Mouse (Mus musculus): ENCODE results near the gene Tmem88b. TPM values are rescaled to one million over a fixed set of nuclear protein-coding genes. Genes with fewer than 3 reads are reported as not detected.
"Not testable (repeated sequence)": the region's sequence is repeated elsewhere in the genome, so short reads cannot be mapped to it uniquely, and the experiment has no call there.

The Tmem88b gene
- polyA plus RNA-seq, 1 experiment from 2014 or later: 0.24 TPM

- H3K36me3 ChIP-seq (replicated peaks): peaks cover 65% of the 10 kb centered on the region
- peaks cover 29% of the 10 kb centered on the region for H3K4me1 ChIP-seq
- H3K27me3 ChIP-seq (ENCODE audit: poor library complexity, severe bottlenecking): no peaks in the 10 kb centered on the region
- 95% methylated on average over 3 of the region's 3 CpGs for WGBS
- H3K9me3 ChIP-seq: no peaks in the 10 kb centered on the region
- DNase-seq (ENCODE audit: extremely low spot score, low spot score): no peak
- H3K27ac ChIP-seq: no peak overlapping the region
- H3K4me3 ChIP-seq: no peak overlapping the region
Measured at GRCm38 (mm10) chr4:155807841-155808240, 22.2 kb upstream of the Tmem88b start.

DNA sequence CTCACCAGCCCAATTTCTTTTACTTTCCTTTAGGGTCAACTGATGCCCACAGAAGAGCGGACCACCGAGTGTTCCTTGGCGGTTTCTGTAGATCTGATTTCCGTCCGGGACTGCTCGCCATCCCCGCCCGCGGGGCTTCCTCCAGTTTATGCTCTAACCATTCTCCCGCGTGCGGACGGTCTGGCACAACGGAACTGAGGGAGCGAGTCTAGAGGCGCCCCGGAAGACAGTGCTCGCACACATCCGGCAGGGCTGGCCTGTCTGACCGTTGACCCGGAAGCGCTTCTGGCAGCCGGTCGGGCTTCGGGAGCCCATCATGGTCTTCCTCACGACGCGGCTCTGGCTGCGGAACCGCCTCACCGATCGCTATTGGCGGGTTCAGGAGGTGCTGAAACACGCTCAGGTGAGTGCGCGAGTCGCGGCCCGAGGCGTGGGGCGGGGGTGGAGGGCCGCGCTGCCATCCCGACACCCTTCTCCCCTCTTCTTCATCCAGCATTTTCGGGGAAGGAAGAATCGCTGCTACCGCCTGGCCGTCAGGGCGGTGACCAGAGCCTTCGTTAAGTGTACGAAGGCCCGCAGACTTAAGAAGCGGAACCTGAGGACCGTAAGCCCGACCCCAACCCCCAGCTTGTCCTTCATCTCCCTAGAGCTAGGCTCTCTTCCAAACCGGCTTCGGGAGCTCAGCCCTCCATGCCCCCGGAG is 17.8 kb upstream of the Tmem88b start:
- 0% methylated on average over 58 of the region's 58 CpGs for WGBS

DNA sequence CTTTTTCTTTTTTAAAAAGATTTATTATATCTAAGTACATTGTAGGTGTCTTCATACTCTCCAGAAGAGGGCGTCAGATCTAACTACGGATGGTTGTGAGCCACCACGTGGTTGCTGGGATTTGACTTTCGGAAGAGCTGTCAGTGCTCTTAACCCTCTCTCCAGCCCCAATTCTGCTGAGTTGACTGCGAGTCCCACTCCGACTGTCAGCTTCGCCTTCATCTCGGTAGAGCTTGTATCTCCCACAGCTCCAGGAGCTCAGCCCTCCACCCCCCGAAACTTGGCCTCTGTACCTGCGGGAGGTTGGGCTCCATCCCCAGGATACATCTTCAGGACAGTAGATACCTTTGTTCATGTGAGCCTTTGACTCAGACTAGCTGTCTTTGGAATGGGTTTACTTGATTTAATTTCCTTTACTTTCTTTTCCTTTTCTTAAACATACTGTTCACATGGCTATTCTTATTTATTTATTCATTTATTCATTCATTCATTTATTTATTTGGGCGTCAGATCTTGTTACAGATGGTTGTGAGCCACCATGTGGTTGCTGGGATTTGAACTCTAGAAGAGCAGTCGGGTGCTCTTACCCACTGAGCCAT is 17.2 kb upstream of the Tmem88b start, which contains the start of gene Mrpl20:
Gene Mrpl20, plus strand, starts transcription at position 138 of the 599 bp plus-strand sequence.
- H3K4me3 ChIP-seq: peak within 1 kb of the TSS; percentile 75
- no peaks in the 10 kb centered on the region for H3K27me3 ChIP-seq (ENCODE audit: poor library complexity, severe bottlenecking)
- WGBS: 9% methylated on average over 12 of the region's 12 CpGs
- H3K27ac ChIP-seq: peak within 1 kb of the TSS; percentile 85
- no peaks in the 10 kb centered on the region for H3K9me3 ChIP-seq
- DNase-seq (ENCODE audit: extremely low spot score, low spot score): no peak
- H3K36me3 ChIP-seq (replicated peaks): peaks cover 31% of the 10 kb centered on the region
- peaks cover 23% of the 10 kb centered on the region for H3K4me1 ChIP-seq

More for the DNA sequence above, 17.8 kb upstream of the Tmem88b start:
- peak; percentile 97 for DNase-seq (ENCODE audit: extremely low spot score, low spot score)
- Histone ChIP-seq H3K36me3 (replicated peaks) (peaks cover 37% of the 10 kb centered on the region), H3K27ac (peak overlapping the region; percentile 85), H3K4me3 (peak overlapping the region; percentile 75), H3K9me3 (no peaks in the 10 kb centered on the region), H3K4me1 (peaks cover 23% of the 10 kb centered on the region), H3K27me3 (ENCODE audit: poor library complexity, severe bottlenecking) (no peaks in the 10 kb centered on the region)

GRCm38 (mm10) chr4:155802075-155802474 is 16.4 kb upstream of the Tmem88b start:
- Histone ChIP-seq H3K4me3 (peak overlapping the region; percentile 75; the same call in 1 of the 2 replicates), H3K27me3 (ENCODE audit: poor library complexity, severe bottlenecking) (no peaks in the 10 kb centered on the region), H3K4me1 (peaks cover 23% of the 10 kb centered on the region), H3K9me3 (no peaks in the 10 kb centered on the region), H3K36me3 (replicated peaks) (peaks cover 23% of the 10 kb centered on the region), H3K27ac (no peak overlapping the region)
- DNase-seq (ENCODE audit: extremely low spot score, low spot score): no peak
- WGBS: 100% methylated on average over 1 of the region's 1 CpGs

GRCm38 (mm10) chr4:155793730-155794129 is 8.1 kb upstream of the Tmem88b start:
- no peak overlapping the region for H3K4me3 ChIP-seq
- no peaks in the 10 kb centered on the region for H3K9me3 ChIP-seq
- 0 out of 2 replicates have a peak, but pooled peaks cover 7% of the 10 kb centered on the region for H3K27me3 ChIP-seq (ENCODE audit: poor library complexity, severe bottlenecking)
- no peak for DNase-seq (ENCODE audit: extremely low spot score, low spot score)
- H3K27ac ChIP-seq: no peak overlapping the region
- H3K4me1 ChIP-seq: no peaks in the 10 kb centered on the region
- H3K36me3 ChIP-seq (replicated peaks): no peaks in the 10 kb centered on the region
- WGBS: 85% methylated on average over 2 of the region's 2 CpGs

DNA sequence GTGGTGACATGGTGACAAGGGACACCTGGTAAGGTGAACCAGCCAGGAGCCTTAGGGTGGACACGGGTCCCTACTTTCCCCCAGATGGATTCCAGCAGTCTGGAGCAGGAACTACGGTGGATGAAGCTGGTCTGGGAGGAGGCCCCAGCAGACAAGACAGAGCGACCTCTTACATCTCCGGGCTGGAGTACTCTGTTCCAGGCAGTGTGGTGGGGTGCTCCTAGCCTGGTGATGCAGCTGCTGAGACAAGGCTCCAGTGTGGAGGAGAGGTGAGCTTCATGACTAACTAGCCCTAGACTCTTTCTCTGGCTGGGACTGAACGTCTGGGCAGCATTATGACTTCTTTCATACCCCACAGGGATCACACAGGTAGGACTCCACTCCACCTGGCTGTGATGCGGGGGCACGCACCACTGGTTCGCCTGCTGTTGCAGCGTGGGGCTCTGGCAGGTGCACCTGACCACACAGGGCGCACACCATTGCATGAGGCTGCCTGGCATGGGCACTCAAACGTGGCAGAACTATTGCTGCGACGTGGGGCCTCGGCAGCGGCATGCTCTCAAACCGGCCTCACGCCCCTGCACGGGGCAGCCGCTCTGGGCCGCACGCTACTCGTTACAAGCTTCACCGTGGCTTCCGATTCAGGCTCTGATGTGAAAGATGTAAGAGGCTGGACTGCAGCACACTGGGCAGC is 5.7 kb upstream of the Tmem88b start:
- Histone ChIP-seq H3K27ac (no peak overlapping the region), H3K36me3 (replicated peaks) (no peaks in the 10 kb centered on the region), H3K27me3 (ENCODE audit: poor library complexity, severe bottlenecking) (0 out of 2 replicates have a peak, but pooled peaks cover 7% of the 10 kb centered on the region), H3K9me3 (no peaks in the 10 kb centered on the region), H3K4me1 (no peaks in the 10 kb centered on the region), H3K4me3 (no peak overlapping the region)
- WGBS: 77% methylated on average over 24 of the region's 24 CpGs
- DNase-seq (ENCODE audit: extremely low spot score, low spot score): no peak

DNA sequence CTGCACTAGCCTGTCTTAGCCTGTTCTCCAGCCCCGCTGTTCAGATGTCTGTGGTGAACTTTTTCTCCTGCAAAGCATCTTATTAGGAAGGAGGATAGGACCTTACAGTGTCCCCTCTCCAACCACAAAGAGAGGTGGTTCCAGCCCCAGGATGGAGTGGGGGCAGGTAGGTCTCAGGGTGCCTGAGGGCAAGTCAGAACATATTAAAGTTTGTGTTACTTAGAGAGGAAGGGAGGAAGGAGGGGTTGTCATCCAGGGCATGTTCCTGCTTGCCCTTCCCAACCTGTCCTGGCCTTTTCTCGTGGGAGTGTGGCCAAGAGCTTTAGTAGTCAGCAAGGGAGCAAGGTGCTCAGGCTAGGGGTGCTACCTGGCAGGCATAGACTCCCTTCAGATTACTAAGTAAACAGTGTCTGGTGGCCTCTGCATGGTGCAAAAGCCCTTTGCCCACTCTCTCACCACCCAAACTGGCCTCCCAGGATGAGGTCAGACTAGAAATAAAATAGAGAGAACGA is 5.0 kb upstream of the Tmem88b start:
- Histone ChIP-seq H3K9me3 (no peaks in the 10 kb centered on the region), H3K36me3 (replicated peaks) (no peaks in the 10 kb centered on the region), H3K4me3 (no peak overlapping the region), H3K4me1 (no peaks in the 10 kb centered on the region), H3K27ac (no peak overlapping the region), H3K27me3 (ENCODE audit: poor library complexity, severe bottlenecking) (peaks cover 10% of the 10 kb centered on the region; the same call in 1 of the 2 replicates)
- no peak for DNase-seq (ENCODE audit: extremely low spot score, low spot score)
- 71% methylated on average over 3 of the region's 3 CpGs for WGBS

- Histone ChIP-seq H3K27me3 (ENCODE audit: poor library complexity, severe bottlenecking) (peaks cover 16% of the 10 kb centered on the region), H3K4me1 (peaks cover 4% of the 10 kb centered on the region), H3K4me3 (no peak within 1 kb of the TSS), H3K27ac (no peak within 1 kb of the TSS), H3K9me3 (no peaks in the 10 kb centered on the region), H3K36me3 (replicated peaks) (no peaks in the 10 kb centered on the region)
- 83% methylated on average over 3 of the region's 3 CpGs for WGBS
- DNase-seq (ENCODE audit: extremely low spot score, low spot score): no peak
Measured at GRCm38 (mm10) chr4:155790021-155790489, 4.4 kb upstream of the Tmem88b start, which contains the start of gene Ankrd65. Ankrd65 (plus strand) TSS chr4:155790439.

DNA sequence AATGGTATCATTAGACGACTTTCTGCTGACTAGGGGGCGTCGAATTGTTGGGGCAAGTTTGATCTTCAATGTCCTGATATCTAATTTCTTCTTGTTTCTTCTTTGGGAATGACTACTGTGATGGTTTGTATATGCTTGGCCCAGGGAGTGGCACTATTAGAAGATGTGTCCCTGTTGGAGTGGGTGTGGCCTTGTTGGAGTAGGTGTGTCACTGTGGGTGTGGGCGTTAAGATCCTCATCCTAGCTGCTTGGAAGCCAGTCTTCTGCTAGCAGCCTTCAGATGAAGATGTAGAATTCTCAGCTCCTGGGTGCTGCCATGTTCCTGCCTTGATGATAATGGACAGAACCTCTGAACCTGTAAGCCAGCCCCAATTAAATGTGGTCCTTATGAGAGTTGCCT is 3.2 kb upstream of the Tmem88b start:
- 83% methylated on average over 4 of the region's 4 CpGs for WGBS
- peaks cover 16% of the 10 kb centered on the region for H3K4me1 ChIP-seq
- H3K27ac ChIP-seq; H3K36me3 ChIP-seq (replicated peaks); H3K4me3 ChIP-seq; H3K9me3 ChIP-seq; DNase-seq (ENCODE audit: extremely low spot score, low spot score): not testable (repeated sequence)
- H3K27me3 ChIP-seq (ENCODE audit: poor library complexity, severe bottlenecking): peaks cover 20% of the 10 kb centered on the region

DNA sequence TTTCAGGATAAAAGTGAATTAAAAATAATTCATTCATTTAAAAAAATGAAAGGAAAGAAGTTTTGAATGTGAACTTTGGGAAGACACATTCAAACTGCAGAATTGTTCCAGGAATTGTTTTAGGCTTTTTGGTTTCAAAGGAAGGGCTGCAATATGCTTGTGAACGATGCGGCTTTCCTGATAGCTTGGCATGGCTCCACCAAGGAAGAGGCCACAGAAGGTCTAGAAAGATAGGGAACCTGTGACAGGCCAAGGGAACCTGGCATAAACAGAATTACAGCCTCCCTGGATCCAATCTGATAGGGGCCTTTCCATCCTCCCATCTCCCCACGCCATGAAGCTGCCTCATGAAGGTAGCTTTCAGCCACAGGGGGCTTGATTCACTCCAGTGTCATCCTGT is 2.6 kb upstream of the Tmem88b start:
- H3K9me3 ChIP-seq: no peaks in the 10 kb centered on the region
- H3K27ac ChIP-seq: no peak overlapping the region
- peaks cover 20% of the 10 kb centered on the region for H3K27me3 ChIP-seq (ENCODE audit: poor library complexity, severe bottlenecking)
- no peak for DNase-seq (ENCODE audit: extremely low spot score, low spot score)
- H3K36me3 ChIP-seq (replicated peaks): no peaks in the 10 kb centered on the region
- peaks cover 21% of the 10 kb centered on the region for H3K4me1 ChIP-seq
- WGBS: 80% methylated on average over 3 of the region's 3 CpGs
- H3K4me3 ChIP-seq: no peak overlapping the region

DNA sequence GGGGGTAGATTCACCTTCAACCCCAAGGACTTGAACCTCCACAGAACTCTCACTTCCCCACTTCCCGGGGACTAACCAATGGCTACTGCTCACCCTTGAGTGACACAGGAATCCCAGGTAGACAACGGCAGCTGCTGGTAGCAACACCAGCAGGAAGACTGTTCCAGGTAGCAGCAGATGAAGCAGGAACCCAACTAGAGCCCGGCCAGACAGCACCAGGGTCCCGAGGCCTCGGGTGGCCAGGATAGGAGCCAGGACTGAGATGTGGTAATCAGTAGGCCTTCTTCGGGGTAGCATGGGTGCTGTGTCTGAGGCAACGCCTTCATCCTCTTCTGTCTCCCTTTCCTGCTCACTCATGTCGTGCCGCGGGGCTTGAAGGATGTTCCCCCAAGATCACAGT is 428 bp downstream of the Tmem88b start:
- 86% methylated on average over 10 of the region's 10 CpGs for WGBS
- Histone ChIP-seq H3K27me3 (ENCODE audit: poor library complexity, severe bottlenecking) (peaks cover 15% of the 10 kb centered on the region), H3K4me1 (peaks cover 28% of the 10 kb centered on the region), H3K27ac (no peak overlapping the region), H3K36me3 (replicated peaks) (no peaks in the 10 kb centered on the region), H3K9me3 (no peaks in the 10 kb centered on the region), H3K4me3 (peak overlapping the region; percentile 77; the same call in 1 of the 2 replicates)
- no peak for DNase-seq (ENCODE audit: extremely low spot score, low spot score)

GRCm38 (mm10) chr4:155784081-155784701 is 1.5 kb downstream of the Tmem88b start:
- Histone ChIP-seq H3K36me3 (replicated peaks) (no peaks in the 10 kb centered on the region), H3K4me1 (peaks cover 28% of the 10 kb centered on the region), H3K27ac (peak overlapping the region; percentile 94), H3K27me3 (ENCODE audit: poor library complexity, severe bottlenecking) (peaks cover 19% of the 10 kb centered on the region), H3K9me3 (no peaks in the 10 kb centered on the region), H3K4me3 (peak overlapping the region; percentile 77)
- peak; percentile 82 for DNase-seq (ENCODE audit: extremely low spot score, low spot score)
- WGBS: under 1% methylated on average over 52 of the region's 52 CpGs
